Mouse (Mus musculus): ENCODE data around the gene Adarb1. TPM values are rescaled to one million over a fixed set of nuclear protein-coding genes. Genes with fewer than 3 reads are reported as not detected.
"Not testable (repeated sequence)": the region's sequence is repeated elsewhere in the genome, so short reads cannot be mapped to it uniquely, and the experiment has no call there.

The Adarb1 gene
- polyA plus RNA-seq, 1 experiment from 2014 or later: 5.7 TPM

- peaks cover 19% of the 10 kb centered on the region for H3K4me1 ChIP-seq
- ATAC-seq (ENCODE audit: low FRiP score, low read depth); H3K9ac ChIP-seq; H3K4me3 ChIP-seq; H3K27ac ChIP-seq; H3K9me3 ChIP-seq; H3K4me2 ChIP-seq (replicated peaks); H3K27me3 ChIP-seq; H3K36me3 ChIP-seq: not testable (repeated sequence)
- WGBS: 76% methylated on average over 1 of the region's 1 CpGs
These were observed 136.0 kb downstream of the Adarb1 start for GRCm38 (mm10) chr10:77282085-77282484.

- Histone ChIP-seq H3K9me3 (no peaks in the 10 kb centered on the region), H3K4me3 (no peak overlapping the region), H3K9ac (no peak overlapping the region), H3K4me2 (replicated peaks) (no peak overlapping the region), H3K27ac (no peak overlapping the region), H3K4me1 (no peaks in the 10 kb centered on the region), H3K27me3 (no peaks in the 10 kb centered on the region), H3K36me3 (peaks cover 23% of the 10 kb centered on the region)
- ATAC-seq (ENCODE audit: low FRiP score, low read depth): no peak
These were observed 144.3 kb downstream of the Adarb1 start for GRCm38 (mm10) chr10:77273798-77274197.

- WGBS: 48% methylated on average over 11 of the region's 11 CpGs
- Histone ChIP-seq H3K9me3 (no peaks in the 10 kb centered on the region), H3K4me3 (no peak overlapping the region), H3K36me3 (peaks cover 29% of the 10 kb centered on the region), H3K4me2 (replicated peaks) (no peak overlapping the region), H3K4me1 (no peaks in the 10 kb centered on the region), H3K27ac (no peak overlapping the region), H3K27me3 (no peaks in the 10 kb centered on the region), H3K9ac (no peak overlapping the region)
- no peak for ATAC-seq (ENCODE audit: low FRiP score, low read depth)
These were observed 144.9 kb downstream of the Adarb1 start for GRCm38 (mm10) chr10:77272980-77273730.

- H3K36me3 ChIP-seq: peaks cover 70% of the 10 kb centered on the region
- no peak overlapping the region for H3K4me3 ChIP-seq
- H3K27ac ChIP-seq: no peak overlapping the region
- no peaks in the 10 kb centered on the region for H3K9me3 ChIP-seq
- H3K4me2 ChIP-seq (replicated peaks): no peak overlapping the region
- H3K27me3 ChIP-seq: no peaks in the 10 kb centered on the region
- H3K4me1 ChIP-seq: no peaks in the 10 kb centered on the region
- H3K9ac ChIP-seq: no peak overlapping the region
- no peak for ATAC-seq (ENCODE audit: low FRiP score, low read depth)
- 85% methylated on average over 7 of the region's 7 CpGs for WGBS
These were observed 148.9 kb downstream of the Adarb1 start for GRCm38 (mm10) chr10:77269129-77269528.

- WGBS: 89% methylated on average over 14 of the region's 14 CpGs
- H3K36me3 ChIP-seq: peaks cover 91% of the 10 kb centered on the region
- H3K4me2 ChIP-seq (replicated peaks): no peak overlapping the region
- H3K9ac ChIP-seq: no peak overlapping the region
- H3K27ac ChIP-seq: no peak overlapping the region
- no peaks in the 10 kb centered on the region for H3K27me3 ChIP-seq
- no peaks in the 10 kb centered on the region for H3K4me1 ChIP-seq
- no peak for ATAC-seq (ENCODE audit: low FRiP score, low read depth)
- H3K9me3 ChIP-seq: no peaks in the 10 kb centered on the region
- H3K4me3 ChIP-seq: no peak overlapping the region
These were observed 151.0 kb downstream of the Adarb1 start for GRCm38 (mm10) chr10:77267027-77267426.

- H3K9ac ChIP-seq: no peak overlapping the region
- 88% methylated on average over 8 of the region's 8 CpGs for WGBS
- H3K36me3 ChIP-seq: peaks cover 98% of the 10 kb centered on the region
- no peak overlapping the region for H3K4me3 ChIP-seq
- H3K4me2 ChIP-seq (replicated peaks): no peak overlapping the region
- no peak overlapping the region for H3K27ac ChIP-seq
- H3K27me3 ChIP-seq: no peaks in the 10 kb centered on the region
- no peaks in the 10 kb centered on the region for H3K4me1 ChIP-seq
- no peaks in the 10 kb centered on the region for H3K9me3 ChIP-seq
- ATAC-seq (ENCODE audit: low FRiP score, low read depth): no peak
These were observed 151.8 kb downstream of the Adarb1 start for GRCm38 (mm10) chr10:77266281-77266680.

- ATAC-seq (ENCODE audit: low FRiP score, low read depth): no peak
- no peaks in the 10 kb centered on the region for H3K9me3 ChIP-seq
- peaks cover 14% of the 10 kb centered on the region for H3K4me1 ChIP-seq
- H3K27me3 ChIP-seq: no peaks in the 10 kb centered on the region
- H3K4me2 ChIP-seq (replicated peaks): peak overlapping the region; percentile 73
- WGBS: 86% methylated on average over 17 of the region's 17 CpGs
- no peak overlapping the region for H3K27ac ChIP-seq
- peak overlapping the region; percentile 93 for H3K9ac ChIP-seq
- peak overlapping the region; percentile 95 for H3K4me3 ChIP-seq
- peaks cover 47% of the 10 kb centered on the region for H3K36me3 ChIP-seq
These were observed 157.7 kb downstream of the Adarb1 start for GRCm38 (mm10) chr10:77260166-77260875.

GRCm38 (mm10) chr10:77258704-77259621 is 159.1 kb downstream of the Adarb1 start, which contains the start of gene Pofut2:
Gene Pofut2 (plus strand): TSS chr10:77259218.
- peak within 1 kb of the TSS; percentile 95 for H3K4me3 ChIP-seq
- peak; percentile 99 for ATAC-seq (ENCODE audit: low FRiP score, low read depth)
- H3K9me3 ChIP-seq: no peaks in the 10 kb centered on the region
- peak within 1 kb of the TSS; percentile 73 for H3K4me2 ChIP-seq (replicated peaks)
- H3K27me3 ChIP-seq: no peaks in the 10 kb centered on the region
- H3K9ac ChIP-seq: peak within 1 kb of the TSS; percentile 93
- peaks cover 23% of the 10 kb centered on the region for H3K4me1 ChIP-seq
- peaks cover 33% of the 10 kb centered on the region for H3K36me3 ChIP-seq
- WGBS: under 1% methylated on average over 81 of the region's 81 CpGs
- peak within 1 kb of the TSS; percentile 87 for H3K27ac ChIP-seq

GRCm38 (mm10) chr10:77258041-77258590 is 160.0 kb downstream of the Adarb1 start:
- Histone ChIP-seq H3K27ac (no peak overlapping the region; the same call in 1 of the 2 replicates), H3K9me3 (no peaks in the 10 kb centered on the region), H3K4me3 (peak overlapping the region; percentile 95), H3K36me3 (peaks cover 25% of the 10 kb centered on the region), H3K27me3 (no peaks in the 10 kb centered on the region), H3K4me1 (peaks cover 23% of the 10 kb centered on the region), H3K9ac (peak overlapping the region; percentile 76), H3K4me2 (replicated peaks) (peak overlapping the region; percentile 73)
- ATAC-seq (ENCODE audit: low FRiP score, low read depth): no peak
- WGBS: 56% methylated on average over 4 of the region's 4 CpGs

GRCm38 (mm10) chr10:77255676-77256075 is 162.4 kb downstream of the Adarb1 start:
- no peak for ATAC-seq (ENCODE audit: low FRiP score, low read depth)
- Histone ChIP-seq H3K27me3 (no peaks in the 10 kb centered on the region), H3K9ac (no peak overlapping the region), H3K4me1 (peaks cover 42% of the 10 kb centered on the region), H3K27ac (no peak overlapping the region), H3K9me3 (no peaks in the 10 kb centered on the region), H3K4me3 (no peak overlapping the region), H3K4me2 (replicated peaks) (no peak overlapping the region), H3K36me3 (peaks cover under 1% of the 10 kb centered on the region)
- WGBS: 82% methylated on average over 3 of the region's 3 CpGs

- Histone ChIP-seq H3K4me2 (replicated peaks) (no peak overlapping the region), H3K9me3 (no peaks in the 10 kb centered on the region), H3K36me3 (no peaks in the 10 kb centered on the region), H3K4me3 (no peak overlapping the region), H3K9ac (no peak overlapping the region), H3K27ac (peak overlapping the region; percentile 72; the same call in 1 of the 2 replicates), H3K27me3 (no peaks in the 10 kb centered on the region), H3K4me1 (peaks cover 41% of the 10 kb centered on the region)
- WGBS: 84% methylated on average over 3 of the region's 3 CpGs
- no peak for ATAC-seq (ENCODE audit: low FRiP score, low read depth)
These were observed 162.8 kb downstream of the Adarb1 start for GRCm38 (mm10) chr10:77255231-77255630.

Data from limb, embryonic 13.5 days (tissue).